Mouse (Mus musculus): Measurements from ENCODE around the gene Rgs3. TPM values are rescaled to one million over a fixed set of nuclear protein-coding genes. Genes with fewer than 3 reads are reported as not detected.

Rgs3 gene
- total RNA-seq, 2 experiments from 2014 or later, result 22.2 to 27.2 TPM

Other genes starting within 250 kb of the Rgs3 start
- gene Fkbp15, start 199.3 kb upstream of the Rgs3 start, total RNA-seq (2021), result 10 to 100 TPM; 37.3 to 40.2 TPM
- gene Slc31a1, start 199.1 kb upstream of the Rgs3 start, total RNA-seq (2021), result 10 to 100 TPM; 27.9 to 29.8 TPM
- gene Cdc26, start 151.2 kb upstream of the Rgs3 start, total RNA-seq (2021), result 10 to 100 TPM; 46.2 to 47.1 TPM
- 10 to 100 TPM; 11.5 to 11.6 TPM for gene Prpf4, start 151.1 kb upstream of the Rgs3 start, total RNA-seq (2021)
- gene Rnf183, start 124.6 kb upstream of the Rgs3 start, total RNA-seq (2021), result not detected
- 1 to 10 TPM; 9.0 to 9.4 TPM for gene Wdr31, start 89.0 kb upstream of the Rgs3 start, total RNA-seq (2021)
- under 1 TPM; 0.42 to 0.70 TPM for gene Bspry, start 79.8 kb upstream of the Rgs3 start, total RNA-seq (2021)
- gene Hdhd3, start 56.4 kb upstream of the Rgs3 start, total RNA-seq (2021), result 1 to 10 TPM; 9.1 to 9.8 TPM
- 10 to 100 TPM; 22.2 to 25.4 TPM for gene Alad, start 39.9 kb upstream of the Rgs3 start, total RNA-seq (2021)
- 10 to 100 TPM; 19.5 to 24.4 TPM for gene Pole3, start 34.8 kb upstream of the Rgs3 start, total RNA-seq (2021)
- gene 4933430I17Rik, start 34.5 kb upstream of the Rgs3 start, total RNA-seq (2021), result under 1 TPM; 0.33 to 0.61 TPM